Mouse (Mus musculus) heart, postnatal 0 days (tissue): Measurements from ENCODE around the gene Sgk1.

Experiments used
- CTCF ChIP-seq: IDR thresholded peaks from 2 replicates; pipeline ENCODE4 v1.5.1; 2016; ENCODE audit warnings: antibody characterized with exemption, control low read depth, low read depth
- EP300 ChIP-seq: IDR thresholded peaks from 2 replicates; pipeline ENCODE4 v1.6.1; 2016; ENCODE audit warnings: antibody characterized with exemption, low read depth

DNA sequence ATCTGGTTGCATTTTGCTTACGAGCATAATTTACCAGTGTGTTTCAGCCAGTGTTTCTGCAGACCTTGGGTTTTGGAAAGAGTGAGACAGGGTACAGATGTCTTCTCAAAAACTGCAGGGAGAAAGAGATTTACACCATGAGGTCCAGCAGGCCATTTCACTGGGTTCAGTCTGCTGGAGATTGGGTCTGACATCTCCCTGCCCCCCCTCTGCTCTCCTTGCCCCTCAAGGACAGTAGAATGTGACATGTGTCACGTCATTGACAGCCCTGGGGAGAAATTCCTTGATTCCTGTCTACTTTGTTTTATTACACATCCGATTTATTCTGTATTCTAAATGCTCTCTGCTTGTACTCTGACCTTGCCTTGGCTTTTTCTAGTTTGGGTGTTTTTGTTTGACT, 2.5 kb downstream of the Sgk1 start:
- TF ChIP-seq CTCF (no peak), EP300 (no peak)
